In genomic region chr11:115160883-115161577, GRCm38 (mm10) we compare ENCODE assay signal across 9 mouse cellular contexts. TPM values are rescaled to one million over a fixed set of nuclear protein-coding genes. Genes with fewer than 3 reads are reported as not detected.
DNase-seq lines count a peak whose midpoint lies in the region; ATAC-seq and TF ChIP-seq lines count a peak whose summit lies in the region.
"Had no signal": no experiment of that assay in that cellular context is flagged by ENCODE, and none has a peak within 500 bp of the region (broad histone marks: within the 10 kb centered on the region; RNA-seq: fewer than 3 reads in every experiment).

No protein-coding gene starts in this region.

- WGBS in intestine, postnatal 0 days, result 21% methylated on average over 10 of the region's 10 CpGs
- WGBS in stomach, embryonic 16.5 days, result 29% methylated on average over 10 of the region's 10 CpGs

- peak overlapping the region; percentile 24; the same call in 1 of the 2 replicates for H3K4me2 ChIP-seq in intestine, postnatal 0 days (replicated peaks; ENCODE audit: low read depth)
- no peak overlapping the region for H3K4me2 ChIP-seq in stomach, embryonic 16.5 days (ENCODE audit: low read depth, low read length)
- H3K4me2 ChIP-seq: hindbrain, embryonic 15.5 days had no signal

- H3K27me3 ChIP-seq in intestine, postnatal 0 days (replicated peaks; ENCODE audit: control insufficient read depth, insufficient read depth, low read length), result 0 out of 2 replicates have a peak, but pooled peaks cover 4% of the 10 kb centered on the region
- H3K27me3 ChIP-seq in stomach, embryonic 16.5 days (ENCODE audit: control insufficient read depth, insufficient read depth, low read length), result no peaks in the 10 kb centered on the region

- no peak for ATAC-seq in cerebellum, adult (ENCODE audit: insufficient number of reproducible peaks, low FRiP score, low TSS enrichment)
- ATAC-seq in intestine, postnatal 0 days, result peak; percentile 1; the same call in 1 of the 2 replicates
- no peak for ATAC-seq in stomach, embryonic 16.5 days (ENCODE audit: insufficient read depth, low FRiP score)

- no peaks in the 10 kb centered on the region for H3K4me1 ChIP-seq in cortical plate, adult 2 months (ENCODE audit: control insufficient read depth, insufficient read depth, low read length)
- H3K4me1 ChIP-seq in intestine, postnatal 0 days (replicated peaks; ENCODE audit: control insufficient read depth, insufficient read depth, low read length), result 0 out of 2 replicates have a peak, but pooled peaks cover 9% of the 10 kb centered on the region
- H3K4me1 ChIP-seq in stomach, embryonic 16.5 days (ENCODE audit: control insufficient read depth, insufficient read depth, low read length), result peaks cover 39% of the 10 kb centered on the region

- no peak overlapping the region for H3K9ac ChIP-seq in intestine, postnatal 0 days (ENCODE audit: low read depth, low read length)
- H3K9ac ChIP-seq in stomach, embryonic 16.5 days (ENCODE audit: low read length), result no peak overlapping the region
- H3K9ac ChIP-seq: hindbrain, embryonic 15.5 days had no signal

- no peak for TF ChIP-seq POLR2A in cortical plate, adult 2 months (IDR thresholded peaks at IDR 0.05; ENCODE audit: extremely low read depth, insufficient read depth, low read length)

- no peak overlapping the region for H3K27ac ChIP-seq in cortical plate, adult 2 months (ENCODE audit: insufficient read depth, low read length)
- peak overlapping the region; percentile 93 for H3K27ac ChIP-seq in intestine, postnatal 0 days (ENCODE audit: low read depth, low read length)
- H3K27ac ChIP-seq in stomach, embryonic 16.5 days (ENCODE audit: low read length), result peak overlapping the region; percentile 57; the same call in 1 of the 2 replicates
- H3K27ac ChIP-seq: hindbrain, embryonic 15.5 days had no signal

- H3K36me3 ChIP-seq in intestine, postnatal 0 days (ENCODE audit: control insufficient read depth, insufficient read depth), result no peaks in the 10 kb centered on the region; the same call in 1 of the 2 replicates
- no peaks in the 10 kb centered on the region for H3K36me3 ChIP-seq in stomach, embryonic 16.5 days (ENCODE audit: control insufficient read depth, insufficient read depth, low read length)
- H3K36me3 ChIP-seq: hindbrain, embryonic 15.5 days had no signal

- no peaks in the 10 kb centered on the region for H3K9me3 ChIP-seq in intestine, postnatal 0 days (ENCODE audit: control insufficient read depth)
- H3K9me3 ChIP-seq in stomach, embryonic 16.5 days (replicated peaks; ENCODE audit: control insufficient read depth, low read length), result no peaks in the 10 kb centered on the region

- no peak overlapping the region for H3K4me3 ChIP-seq in cortical plate, adult 2 months (ENCODE audit: insufficient read depth, low read length)
- no peak overlapping the region for H3K4me3 ChIP-seq in intestine, postnatal 0 days (ENCODE audit: low read depth, low read length)
- no peak overlapping the region for H3K4me3 ChIP-seq in stomach, embryonic 16.5 days (replicated peaks; ENCODE audit: low read length)
- H3K4me3 ChIP-seq: hindbrain, embryonic 15.5 days had no signal

- peak; percentile 74 for DNase-seq in cerebellum, adult 11 months
- DNase-seq in right cerebral cortex, adult 18-20 months, result peak; percentile 44
- no peak for DNase-seq in right cerebral cortex, postnatal 25 days
- DNase-seq in lung, postnatal 25 days (ENCODE audit: low spot score), result peak; percentile 75

- TF ChIP-seq CTCF in cortical plate, adult 2 months (IDR thresholded peaks at IDR 0.05; ENCODE audit: extremely low read depth, insufficient read depth, low read length), result peak; percentile 80
- peak; percentile 95 for TF ChIP-seq CTCF in intestine, postnatal 0 days (IDR thresholded peaks at IDR 0.05; ENCODE audit: low read depth)

RNA-seq across cellular contexts. Expression of gene Slc9a3r1, which starts 2.1 kb away (rescaled TPM):
- 73.8 and 74.1 TPM in 2 replicates for polyA plus RNA-seq in cortical plate, adult 2 months (2012; rRNA removed)
- polyA plus RNA-seq in intestine, postnatal 0 days (2015; fragmentation: Nextera tagmentation; extraction: Ambion mirVana), result 679 and 754 TPM in 2 replicates
- 136 and 138 TPM in 2 replicates for polyA plus RNA-seq in stomach, embryonic 16.5 days (2015; fragmentation: Nextera tagmentation; extraction: Ambion mirVana)

RNA-seq across cellular contexts. Expression of gene Tmem104, which starts 26.3 kb away (rescaled TPM):
- polyA plus RNA-seq in cortical plate, adult 2 months (2012; rRNA removed), result 9.5 and 10.3 TPM in 2 replicates
- polyA plus RNA-seq in intestine, postnatal 0 days (2015; fragmentation: Nextera tagmentation; extraction: Ambion mirVana), result 19.2 and 20.1 TPM in 2 replicates
- polyA plus RNA-seq in stomach, embryonic 16.5 days (2015; fragmentation: Nextera tagmentation; extraction: Ambion mirVana), result 8.3 and 9.7 TPM in 2 replicates

RNA-seq across cellular contexts. Expression of gene Nat9, which starts 26.6 kb away (rescaled TPM):
- polyA plus RNA-seq in cortical plate, adult 2 months (2012; rRNA removed), result 40.9 and 43.2 TPM in 2 replicates
- 35.0 and 35.7 TPM in 2 replicates for polyA plus RNA-seq in intestine, postnatal 0 days (2015; fragmentation: Nextera tagmentation; extraction: Ambion mirVana)
- 21.8 and 23.4 TPM in 2 replicates for polyA plus RNA-seq in stomach, embryonic 16.5 days (2015; fragmentation: Nextera tagmentation; extraction: Ambion mirVana)

RNA-seq across cellular contexts. Expression of gene Cd300lf, which starts 27.2 kb away (rescaled TPM):
- polyA plus RNA-seq in cortical plate, adult 2 months (2012; rRNA removed), result 0.08 TPM in 2 replicates
- 1.1 and 1.3 TPM in 2 replicates for polyA plus RNA-seq in intestine, postnatal 0 days (2015; fragmentation: Nextera tagmentation; extraction: Ambion mirVana)
- 2.0 and 3.4 TPM in 2 replicates for polyA plus RNA-seq in stomach, embryonic 16.5 days (2015; fragmentation: Nextera tagmentation; extraction: Ambion mirVana)
